Mouse (Mus musculus) lung, adult 2 months (tissue): ENCODE results near the gene Sytl2. TPM values are rescaled to one million over a fixed set of nuclear protein-coding genes. Genes with fewer than 3 reads are reported as not detected.

Experiments
- DNase-seq: peaks from one replicate; pipeline ENCODE4 v3.0.0; 2022
- H3K4me1 ChIP-seq: fragments of 200-500 bp; 2 replicates; pipeline ENCODE4 v1.6.1; 2011; ENCODE audit warnings: low read length; ENCODE audit not compliant: control insufficient read depth, insufficient read depth
- H3K4me3 ChIP-seq: fragments of 200-500 bp; replicated peaks from 2 replicates; pipeline ENCODE3; 2011; ENCODE audit warnings: low read depth, mild to moderate bottlenecking, control low read depth, low read length; ENCODE audit errors: extremely low read depth
- CTCF ChIP-seq: fragments of 200-500 bp; IDR thresholded peaks from 2 replicates; pipeline ENCODE4 v1.5.1; 2011; ENCODE audit warnings: mild to moderate bottlenecking, low read length, control low read depth; ENCODE audit not compliant: insufficient read depth
- POLR2A ChIP-seq: fragments of 200-500 bp; IDR thresholded peaks from 2 replicates; pipeline ENCODE4 v1.6.1; 2011; ENCODE audit warnings: low read depth, mild to moderate bottlenecking, control low read depth, low read length, borderline replicate concordance; ENCODE audit errors: extremely low read depth
- WGBS: fragments of 180-500 bp; shearing (Covaris S2); methylation state at CpG from one replicate; pipeline ENCODE4 v1.1.7; 2018; 5-methylcytosine and 5-hydroxymethylcytosine counted together
- polyA plus RNA-seq: library from polyadenylated mRNA; depleted of rRNA; stranded (reverse); fragments of >200 nt; gene quantifications from 2 replicates; pipeline ENCODE4 v1.2.3, GENCODE M21; 2012

Gene Sytl2
- polyA plus RNA-seq, 1 experiment: 14.0 TPM

- WGBS: 87% methylated on average over 4 of the region's 4 CpGs
- Histone ChIP-seq H3K4me3 (no peak overlapping the region), H3K4me1 (no peaks in the 10 kb centered on the region)
- TF ChIP-seq CTCF (no peak), POLR2A (no peak)
- DNase-seq: no peak
These were observed 22.9 kb upstream of the Sytl2 start for GRCm38 (mm10) chr7:90279136-90279535.

- peak; percentile 57 for TF ChIP-seq CTCF
- TF ChIP-seq POLR2A: no peak
- WGBS: 65% methylated on average over 11 of the region's 11 CpGs
- H3K4me1 ChIP-seq: no peaks in the 10 kb centered on the region; the same call in 1 of the 2 replicates
- DNase-seq: peak; percentile 29
- no peak overlapping the region for H3K4me3 ChIP-seq
These were observed 21.7 kb upstream of the Sytl2 start for GRCm38 (mm10) chr7:90280274-90280875.

GRCm38 (mm10) chr7:90280878-90281277 is 21.2 kb upstream of the Sytl2 start:
- TF ChIP-seq POLR2A: no peak
- no peak for TF ChIP-seq CTCF
- no peak for DNase-seq
- H3K4me1 ChIP-seq: no peaks in the 10 kb centered on the region; the same call in 1 of the 2 replicates
- WGBS: 59% methylated on average over 8 of the region's 8 CpGs
- no peak overlapping the region for H3K4me3 ChIP-seq

GRCm38 (mm10) chr7:90281759-90282546 is 20.1 kb upstream of the Sytl2 start:
- 62% methylated on average over 11 of the region's 11 CpGs for WGBS
- no peak for TF ChIP-seq CTCF
- no peak for TF ChIP-seq POLR2A
- no peaks in the 10 kb centered on the region; the same call in 1 of the 2 replicates for H3K4me1 ChIP-seq
- no peak overlapping the region for H3K4me3 ChIP-seq
- no peak for DNase-seq

- Histone ChIP-seq H3K4me3 (no peak overlapping the region), H3K4me1 (no peaks in the 10 kb centered on the region; the same call in 1 of the 2 replicates)
- TF ChIP-seq CTCF (no peak), POLR2A (no peak)
- no peak for DNase-seq
- WGBS: 65% methylated on average over 1 of the region's 1 CpGs
These were observed 19.3 kb upstream of the Sytl2 start for GRCm38 (mm10) chr7:90282786-90283185.

GRCm38 (mm10) chr7:90284793-90285192 is 17.3 kb upstream of the Sytl2 start:
- 32% methylated on average over 7 of the region's 7 CpGs for WGBS
- TF ChIP-seq CTCF (no peak), POLR2A (no peak)
- H3K4me3 ChIP-seq: no peak overlapping the region
- H3K4me1 ChIP-seq: no peaks in the 10 kb centered on the region; the same call in 1 of the 2 replicates
- no peak for DNase-seq

- H3K4me3 ChIP-seq: no peak overlapping the region
- H3K4me1 ChIP-seq: no peaks in the 10 kb centered on the region
- TF ChIP-seq POLR2A (no peak), CTCF (no peak)
- DNase-seq: no peak
- 71% methylated on average over 6 of the region's 6 CpGs for WGBS
These were observed 10.2 kb upstream of the Sytl2 start for GRCm38 (mm10) chr7:90291885-90292284.

- no peak for DNase-seq
- Histone ChIP-seq H3K4me1 (peaks cover 4% of the 10 kb centered on the region), H3K4me3 (peak overlapping the region; percentile 74)
- 3% methylated on average over 27 of the region's 27 CpGs for WGBS
- TF ChIP-seq CTCF (no peak), POLR2A (no peak)
These were observed 848 bp downstream of the Sytl2 start for GRCm38 (mm10) chr7:90302647-90303552.

GRCm38 (mm10) chr7:90306079-90306478 is 4.0 kb downstream of the Sytl2 start:
- Histone ChIP-seq H3K4me3 (no peak overlapping the region), H3K4me1 (peaks cover 4% of the 10 kb centered on the region)
- WGBS: 20% methylated on average over 3 of the region's 3 CpGs
- no peak for DNase-seq
- TF ChIP-seq CTCF: no peak
- TF ChIP-seq POLR2A: no peak

GRCm38 (mm10) chr7:90306968-90307367 is 4.9 kb downstream of the Sytl2 start:
- no peak for TF ChIP-seq POLR2A
- TF ChIP-seq CTCF: no peak
- 74% methylated on average over 1 of the region's 1 CpGs for WGBS
- Histone ChIP-seq H3K4me1 (peaks cover 4% of the 10 kb centered on the region), H3K4me3 (no peak overlapping the region)
- no peak for DNase-seq
